12 mouse cellular contexts compared by ENCODE assay signal in genomic region chr5:106463661-106464191, GRCm38 (mm10). TPM values are rescaled to one million over a fixed set of nuclear protein-coding genes. Genes with fewer than 3 reads are reported as not detected.
DNase-seq lines count a peak whose midpoint lies in the region; ATAC-seq and TF ChIP-seq lines count a peak whose summit lies in the region.
"Had no signal": no experiment of that assay in that cellular context is flagged by ENCODE, and none has a peak within 500 bp of the region (broad histone marks: within the 10 kb centered on the region; RNA-seq: fewer than 3 reads in every experiment).

No protein-coding gene starts in this region.

- H3K9ac ChIP-seq in intestine, postnatal 0 days (ENCODE audit: low read depth, low read length), result no peak overlapping the region
- H3K9ac ChIP-seq in intestine, embryonic 15.5 days, result no peak overlapping the region
- H3K9ac ChIP-seq in kidney, embryonic 16.5 days (replicated peaks; ENCODE audit: low read length), result no peak overlapping the region
- H3K9ac ChIP-seq: liver, embryonic 13.5 days had no signal

- TF ChIP-seq POLR2A in bone marrow macrophage, adult 2 months (IDR thresholded peaks at IDR 0.05; ENCODE audit: borderline replicate concordance, low read depth, low read length), result no peak

- no peak overlapping the region for H3K4me3 ChIP-seq in intestine, postnatal 0 days (ENCODE audit: low read depth, low read length)
- no peak overlapping the region for H3K4me3 ChIP-seq in intestine, embryonic 15.5 days (replicated peaks)
- H3K4me3 ChIP-seq in bone marrow macrophage, adult 2 months (ENCODE audit: insufficient read depth, low read length), result no peak overlapping the region
- H3K4me3 ChIP-seq in midbrain, embryonic 10.5 days, result peak overlapping the region; percentile 39
- H3K4me3 ChIP-seq in kidney, embryonic 16.5 days (ENCODE audit: low read length), result no peak overlapping the region
- H3K4me3 ChIP-seq: erythroblast, embryonic 14.5 days; liver, embryonic 13.5 days had no signal

- peaks cover under 1% of the 10 kb centered on the region; the same call in 1 of the 2 replicates for H3K4me1 ChIP-seq in intestine, postnatal 0 days (replicated peaks; ENCODE audit: control insufficient read depth, insufficient read depth, low read length)
- H3K4me1 ChIP-seq in intestine, embryonic 15.5 days (replicated peaks), result peaks cover 8% of the 10 kb centered on the region
- no peaks in the 10 kb centered on the region for H3K4me1 ChIP-seq in bone marrow macrophage, adult 2 months (ENCODE audit: control insufficient read depth, insufficient read depth, low read length)
- peaks cover 84% of the 10 kb centered on the region for H3K4me1 ChIP-seq in midbrain, embryonic 10.5 days
- H3K4me1 ChIP-seq in kidney, embryonic 16.5 days (ENCODE audit: insufficient read depth, low read length), result peaks cover 4% of the 10 kb centered on the region; the same call in 1 of the 2 replicates

- no peaks in the 10 kb centered on the region for H3K9me3 ChIP-seq in intestine, postnatal 0 days (ENCODE audit: control insufficient read depth)
- no peaks in the 10 kb centered on the region for H3K9me3 ChIP-seq in intestine, embryonic 15.5 days
- no peaks in the 10 kb centered on the region for H3K9me3 ChIP-seq in midbrain, embryonic 10.5 days (replicated peaks)
- no peaks in the 10 kb centered on the region for H3K9me3 ChIP-seq in kidney, embryonic 16.5 days (ENCODE audit: low read length)
- H3K9me3 ChIP-seq: liver, embryonic 13.5 days had no signal

- peaks cover 98% of the 10 kb centered on the region for H3K27me3 ChIP-seq in intestine, postnatal 0 days (replicated peaks; ENCODE audit: control insufficient read depth, insufficient read depth, low read length)
- peaks cover 99% of the 10 kb centered on the region for H3K27me3 ChIP-seq in intestine, embryonic 15.5 days (replicated peaks)
- H3K27me3 ChIP-seq in midbrain, embryonic 10.5 days (ENCODE audit: low read depth, poor library complexity, severe bottlenecking), result peaks cover 100% of the 10 kb centered on the region
- peaks cover 100% of the 10 kb centered on the region for H3K27me3 ChIP-seq in kidney, embryonic 16.5 days (ENCODE audit: insufficient read depth, low read length)

- peak; percentile 66 for DNase-seq in embryo, embryonic 11 days
- DNase-seq in midbrain, embryonic 10.5 days (ENCODE audit: low spot score), result peak; percentile 71
- no peak for DNase-seq in frontal cortex, postnatal 25 days (ENCODE audit: low spot score in 2 of 2)
- DNase-seq in spleen, adult 18-20 months, result no peak
- DNase-seq: adrenal gland, postnatal 10 days; liver, embryonic 13.5 days had no signal

- H3K4me2 ChIP-seq in intestine, postnatal 0 days (replicated peaks; ENCODE audit: low read depth), result no peak overlapping the region
- H3K4me2 ChIP-seq in intestine, embryonic 15.5 days (replicated peaks), result no peak overlapping the region
- no peak overlapping the region for H3K4me2 ChIP-seq in kidney, embryonic 16.5 days (replicated peaks; ENCODE audit: low read depth, low read length)
- H3K4me2 ChIP-seq: liver, embryonic 13.5 days had no signal

- H3K27ac ChIP-seq in intestine, postnatal 0 days (ENCODE audit: low read depth, low read length), result no peak overlapping the region
- H3K27ac ChIP-seq in intestine, embryonic 15.5 days, result no peak overlapping the region
- H3K27ac ChIP-seq in bone marrow macrophage, adult 2 months (ENCODE audit: insufficient read depth, low read depth, low read length), result no peak overlapping the region
- H3K27ac ChIP-seq in midbrain, embryonic 10.5 days (replicated peaks), result no peak overlapping the region
- H3K27ac ChIP-seq in kidney, embryonic 16.5 days (ENCODE audit: low read length), result no peak overlapping the region
- H3K27ac ChIP-seq: liver, embryonic 13.5 days had no signal

- no peak for ATAC-seq in intestine, postnatal 0 days
- no peak for ATAC-seq in intestine, embryonic 15.5 days
- ATAC-seq in kidney, embryonic 16.5 days (ENCODE audit: low FRiP score, low TSS enrichment), result no peak
- ATAC-seq: inflammation-experienced regulatory T-cells, adult 6 months had no signal

- H3K36me3 ChIP-seq in intestine, postnatal 0 days (ENCODE audit: control insufficient read depth, insufficient read depth), result no peaks in the 10 kb centered on the region
- no peaks in the 10 kb centered on the region for H3K36me3 ChIP-seq in intestine, embryonic 15.5 days
- no peaks in the 10 kb centered on the region for H3K36me3 ChIP-seq in midbrain, embryonic 10.5 days
- H3K36me3 ChIP-seq in kidney, embryonic 16.5 days (ENCODE audit: insufficient read depth, low read length), result no peaks in the 10 kb centered on the region
- H3K36me3 ChIP-seq: liver, embryonic 13.5 days had no signal

- WGBS in intestine, postnatal 0 days, result 1% methylated on average over 25 of the region's 25 CpGs
- 2% methylated on average over 25 of the region's 25 CpGs for WGBS in intestine, embryonic 15.5 days
- WGBS in midbrain, embryonic 10.5 days, result 0% methylated on average over 25 of the region's 25 CpGs
- under 1% methylated on average over 25 of the region's 25 CpGs for WGBS in kidney, embryonic 16.5 days

- TF ChIP-seq CTCF in intestine, postnatal 0 days (IDR thresholded peaks at IDR 0.05; ENCODE audit: low read depth), result peak; percentile 30
- 0 out of 2 replicates have a peak, but pooled peaks have one; percentile 26 for TF ChIP-seq CTCF in bone marrow macrophage, adult 2 months (IDR thresholded peaks at IDR 0.05; ENCODE audit: low read depth, low read length)

RNA-seq across cellular contexts. Expression of gene Barhl2, which starts 5.8 kb away (rescaled TPM):
- not detected in 2 replicates for polyA plus RNA-seq in intestine, postnatal 0 days (2015; fragmentation: Nextera tagmentation; extraction: Ambion mirVana)
- polyA plus RNA-seq in intestine, embryonic 15.5 days (2015; fragmentation: Nextera tagmentation; extraction: Ambion mirVana), result not detected in 2 replicates
- polyA plus RNA-seq in bone marrow macrophage, adult 2 months (2012; ENCODE audit: insufficient read depth, insufficient read length, missing spikeins), result not detected in 2 replicates
- 4.4 and 5.3 TPM in 2 replicates for polyA plus RNA-seq in midbrain, embryonic 10.5 days (2016; fragmentation: Nextera tagmentation; extraction: Ambion mirVana)
- polyA plus RNA-seq in kidney, embryonic 16.5 days (2015; fragmentation: Nextera tagmentation; extraction: Ambion mirVana), result not detected in 2 replicates
- polyA plus RNA-seq: erythroblast, embryonic 14.5 days; inflammation-experienced regulatory T-cells, adult 6 months; liver, embryonic 13.5 days had no signal

Comparison
In these comparisons a context has a peak if more than half of its experiments do, and no peak if none do; other contexts are left out.
1. DNase-seq: peak in embryo, embryonic 11 days (single experiment) and midbrain, embryonic 10.5 days (single experiment); none in frontal cortex, postnatal 25 days (0 of 2) and spleen, adult 18-20 months (0 of 2).